Mouse (Mus musculus): ENCODE results near the gene Gm5148.

The Gm5148 gene

DNA sequence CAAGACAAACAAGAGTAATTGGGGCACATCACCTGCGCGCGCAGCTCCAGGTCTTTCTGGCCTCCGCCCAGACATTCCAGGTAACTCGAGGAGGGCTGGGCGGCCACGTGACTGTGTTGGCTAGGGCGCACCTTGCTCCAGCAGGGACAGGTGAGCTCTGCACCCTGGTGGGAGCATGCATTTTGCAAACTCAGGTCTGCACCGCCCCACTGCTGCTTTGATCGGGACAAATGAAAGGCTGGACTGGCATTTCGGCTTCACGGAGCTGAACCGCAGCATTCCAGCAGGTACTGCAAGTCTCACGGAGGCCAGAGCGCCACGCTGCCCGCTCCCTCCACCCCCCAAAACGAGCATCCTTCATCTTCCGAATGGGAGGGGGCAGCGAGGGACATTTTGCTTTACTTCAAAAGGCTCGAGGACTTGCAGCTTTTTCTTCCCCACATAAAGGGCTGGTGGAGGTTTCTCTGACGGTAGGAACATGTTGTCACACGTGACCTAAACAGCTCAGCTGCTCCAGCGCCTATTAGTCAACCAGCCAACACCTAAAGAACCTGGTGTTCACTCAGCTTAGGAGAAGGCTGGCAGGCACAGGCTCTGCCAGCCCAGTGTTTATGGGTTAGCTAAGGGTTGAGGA is at the start of gene Gm5148:
Gm5148 (minus strand) TSS at position 320 of the 634 bp plus-strand sequence.
- DNase-seq: peak; percentile 97

DNA sequence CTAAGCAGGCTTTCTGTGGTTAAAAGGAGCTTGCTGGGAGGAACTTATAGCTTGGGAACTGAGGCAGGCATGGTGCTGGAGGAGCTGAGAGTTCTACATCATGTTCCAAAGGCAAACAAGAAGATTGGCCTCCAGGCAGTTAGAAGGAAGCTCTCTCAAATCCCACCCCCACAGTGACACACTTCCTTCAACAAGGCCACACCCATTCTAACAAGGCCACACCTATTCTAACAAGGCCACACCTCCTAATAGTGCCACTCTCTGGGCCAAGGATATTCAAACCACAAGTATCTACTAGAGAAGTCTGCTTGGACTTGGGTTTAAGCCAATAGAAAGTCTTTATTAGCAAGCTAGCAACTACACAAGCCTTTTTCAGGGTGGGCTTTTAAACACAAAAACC is 46.7 kb upstream of the Gm5148 start:
- DNase-seq: no peak

DNA sequence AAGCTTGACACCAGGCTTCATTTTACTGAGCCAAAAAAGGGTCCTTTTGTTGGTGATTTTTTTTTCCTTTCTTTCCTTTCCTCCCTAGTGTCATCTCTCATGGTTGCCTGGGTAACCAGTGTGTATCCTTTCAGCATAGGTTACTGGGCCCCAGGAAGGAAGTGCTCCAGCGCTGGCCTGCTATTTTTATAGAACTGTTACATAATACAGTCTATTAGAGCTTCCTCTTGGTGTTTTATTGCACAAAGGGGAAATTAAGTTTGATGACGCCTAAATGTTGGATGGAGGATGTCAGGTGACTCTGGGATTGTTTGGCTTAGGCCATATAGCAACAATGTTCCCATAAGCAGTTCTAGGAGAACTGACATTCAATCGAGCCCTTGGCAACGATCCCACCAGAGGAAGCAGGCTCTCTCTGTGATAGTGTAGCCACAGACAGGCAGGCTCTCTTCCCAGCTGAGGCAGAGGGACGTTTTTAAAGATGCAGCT is 45.0 kb upstream of the Gm5148 start:
- peak; percentile 73 for DNase-seq

DNA sequence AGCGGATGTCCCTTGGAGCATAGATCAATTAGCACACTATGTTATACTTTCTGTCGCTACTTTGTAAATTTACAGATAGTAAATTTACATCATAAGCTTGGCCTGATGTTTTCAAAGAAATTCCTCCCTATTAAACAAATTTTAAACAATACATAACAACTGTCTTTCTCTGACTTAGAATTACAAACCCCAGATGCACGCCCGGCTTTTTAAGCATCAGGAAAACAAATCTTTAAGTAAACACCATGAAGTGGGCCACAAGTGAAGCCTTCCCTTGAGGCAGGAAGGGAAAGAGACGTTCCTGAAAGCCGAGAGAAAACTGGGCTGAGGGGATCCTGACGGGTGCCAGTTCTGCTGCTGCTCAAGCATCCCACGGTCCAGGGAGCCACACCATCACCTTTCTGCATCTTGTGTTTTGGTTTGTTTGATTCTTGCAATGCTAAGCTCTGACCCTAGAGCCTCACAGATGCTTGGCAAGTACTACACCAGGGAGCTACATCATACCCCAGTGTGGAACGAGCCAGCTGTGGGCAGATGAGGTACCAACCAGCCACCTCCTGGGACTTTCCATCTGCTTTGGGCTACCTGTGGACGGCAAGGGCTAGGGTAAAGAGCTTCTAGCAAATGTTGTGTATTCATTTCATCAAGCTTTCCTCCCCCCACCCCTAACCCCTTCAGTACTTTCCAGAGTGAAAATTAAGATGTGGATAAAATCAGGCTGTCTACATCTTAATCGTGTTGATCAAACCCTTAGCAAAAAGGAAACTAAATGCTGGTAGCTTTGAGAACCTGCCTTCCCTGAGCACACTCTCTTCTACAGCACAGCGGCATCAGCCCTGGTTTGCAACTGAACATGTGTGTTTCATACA is 43.1 kb upstream of the Gm5148 start:
- no peak for DNase-seq

DNA sequence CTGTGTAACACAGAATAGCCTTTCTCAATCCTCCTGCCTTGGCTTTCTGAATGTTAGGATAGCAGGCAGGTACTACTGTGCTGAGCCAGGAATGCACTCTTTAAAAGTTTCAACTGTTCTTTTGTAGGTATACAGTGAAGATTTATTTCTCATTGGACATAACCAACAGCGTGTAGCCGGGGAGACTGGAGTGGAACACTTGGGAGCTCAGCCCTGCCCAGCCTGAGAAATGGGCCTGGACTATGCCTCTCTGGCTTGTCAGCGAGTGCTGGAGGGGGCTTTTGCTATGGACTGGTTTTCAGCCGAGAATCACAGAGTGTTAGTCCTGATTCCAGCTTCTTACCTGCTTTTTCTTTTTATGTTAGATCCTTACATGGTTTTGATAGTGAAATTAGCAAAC is 42.3 kb upstream of the Gm5148 start:
- DNase-seq: no peak

DNA sequence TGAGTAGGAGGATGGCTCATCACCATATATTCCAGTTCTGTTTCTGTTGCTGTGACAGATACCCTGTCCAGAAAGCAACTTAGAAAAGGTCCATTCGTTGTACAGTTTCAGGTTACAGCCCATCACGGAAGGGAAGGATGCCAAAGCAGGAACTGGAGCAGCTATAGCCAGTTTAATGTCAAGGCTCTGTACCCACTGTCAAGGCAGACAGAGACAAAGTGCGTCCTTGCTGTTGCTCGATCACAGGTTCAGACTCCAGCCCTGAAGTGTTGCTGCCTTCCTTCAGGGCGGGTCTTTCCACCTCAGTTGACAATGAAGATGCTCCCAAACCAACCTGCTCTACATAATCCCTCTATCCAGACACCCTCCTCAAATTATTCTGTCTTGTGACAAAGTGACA is 41.7 kb upstream of the Gm5148 start:
- no peak for DNase-seq

DNA sequence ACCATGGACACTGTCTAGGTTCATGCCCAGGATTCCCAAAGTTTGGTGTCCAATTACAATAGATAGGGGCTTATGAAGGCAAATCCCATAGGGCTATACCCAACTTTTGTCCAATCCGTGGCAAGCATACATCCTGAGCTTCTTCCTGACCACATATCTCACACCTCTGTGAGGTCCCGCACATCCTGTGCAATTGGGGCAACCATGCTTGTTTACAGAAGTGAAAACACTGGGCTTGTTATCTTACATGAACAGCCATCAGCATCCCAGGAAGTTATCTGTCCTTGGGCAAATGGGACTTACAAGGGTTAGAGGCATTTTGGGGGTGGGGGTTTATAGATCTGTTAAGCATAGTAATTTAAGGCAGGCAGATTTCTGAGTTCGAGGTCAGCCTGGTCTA is 41.0 kb upstream of the Gm5148 start:
- DNase-seq: no peak

DNA sequence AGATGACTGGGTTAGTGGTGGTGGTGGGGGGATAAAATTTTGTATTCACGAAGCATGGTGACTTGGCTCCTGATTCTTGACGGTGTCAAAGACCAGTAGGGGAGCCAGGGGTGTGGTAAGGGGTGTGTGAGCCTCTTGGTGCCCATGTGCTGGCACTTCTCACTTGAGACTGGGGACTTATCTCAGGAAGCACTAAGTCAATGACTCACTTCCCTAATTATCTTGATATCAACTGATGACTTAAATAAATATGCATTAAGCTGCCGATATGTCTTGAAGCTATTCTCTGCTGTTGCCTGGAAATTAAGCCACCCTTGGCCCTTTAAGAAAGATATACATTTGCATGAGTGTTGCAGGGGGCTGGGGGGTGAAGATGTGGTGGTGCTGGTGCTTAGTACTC is 38.0 kb upstream of the Gm5148 start:
- no peak for DNase-seq

DNA sequence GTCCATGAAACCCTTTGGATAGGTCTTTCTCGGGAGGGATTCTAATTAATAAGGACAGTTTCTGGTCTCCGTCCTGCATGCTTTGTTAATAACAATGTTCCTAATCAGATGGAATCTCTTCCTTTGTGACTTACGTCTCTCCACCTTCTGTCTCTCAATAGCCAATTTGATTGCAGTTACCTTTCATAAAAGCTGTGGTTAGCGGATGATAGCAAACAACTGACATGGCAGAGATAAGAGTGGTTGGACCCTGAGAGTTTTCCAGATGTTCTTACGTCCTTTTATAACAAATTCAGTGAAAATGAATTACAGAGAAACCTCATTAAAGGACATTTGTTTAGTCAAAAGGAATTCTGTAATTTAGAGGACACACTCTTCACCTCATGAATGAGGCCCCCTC is 37.5 kb upstream of the Gm5148 start:
- DNase-seq: no peak

DNA sequence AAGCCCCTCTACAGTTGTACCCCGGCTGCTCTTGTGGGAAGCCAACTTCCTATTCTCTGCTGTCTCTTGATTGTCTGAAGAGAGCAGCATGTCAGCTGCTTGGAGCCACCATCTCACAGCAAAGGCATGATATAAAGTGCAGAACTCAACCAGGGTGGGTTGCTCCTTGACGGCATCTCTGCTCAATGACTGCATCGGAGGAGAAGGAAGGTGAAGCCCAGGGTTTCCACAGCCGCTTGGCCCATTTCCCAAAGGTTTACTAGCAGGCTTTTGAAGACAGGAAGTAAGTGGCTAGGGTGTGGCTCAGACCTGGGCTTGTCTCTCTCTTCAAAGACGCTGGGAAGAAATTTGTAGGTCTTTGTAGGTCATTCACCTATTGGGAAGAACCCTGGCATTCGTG is 36.6 kb upstream of the Gm5148 start:
- DNase-seq: no peak

DNA sequence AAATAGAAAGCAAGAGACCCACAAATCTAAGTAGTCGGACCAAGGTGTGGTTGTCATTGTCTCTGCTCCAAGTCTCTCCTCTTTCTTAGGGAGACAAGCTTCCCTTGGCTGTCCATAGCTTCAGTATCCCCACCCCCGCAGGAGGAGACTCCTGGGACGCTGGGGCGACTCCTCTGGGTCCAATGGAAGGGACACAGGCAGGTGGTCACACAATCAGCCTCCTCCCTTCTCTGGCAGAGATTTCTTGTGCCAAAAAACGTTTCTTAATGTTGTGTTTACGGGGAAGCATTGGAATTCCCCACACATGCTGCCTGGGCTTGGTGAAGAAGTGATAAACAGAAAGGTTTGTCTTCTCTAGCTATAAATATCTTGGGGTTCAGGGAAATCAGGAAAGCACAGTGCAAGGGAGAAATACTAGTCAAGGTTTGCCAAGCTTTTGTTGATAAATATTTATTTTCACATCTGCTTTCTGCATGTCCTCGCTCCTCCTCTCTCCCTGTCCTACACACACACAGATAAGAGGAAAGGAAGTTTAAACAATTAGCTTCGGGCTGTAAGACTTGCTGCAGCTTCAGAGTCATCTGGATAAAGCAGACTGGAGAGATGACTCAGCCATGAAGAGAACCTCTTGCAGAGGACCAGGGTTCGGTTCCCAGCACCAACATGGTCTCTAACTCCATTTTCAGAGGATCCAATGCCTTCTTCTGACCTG is 34.5 kb upstream of the Gm5148 start:
- DNase-seq: peak; percentile 20

DNA sequence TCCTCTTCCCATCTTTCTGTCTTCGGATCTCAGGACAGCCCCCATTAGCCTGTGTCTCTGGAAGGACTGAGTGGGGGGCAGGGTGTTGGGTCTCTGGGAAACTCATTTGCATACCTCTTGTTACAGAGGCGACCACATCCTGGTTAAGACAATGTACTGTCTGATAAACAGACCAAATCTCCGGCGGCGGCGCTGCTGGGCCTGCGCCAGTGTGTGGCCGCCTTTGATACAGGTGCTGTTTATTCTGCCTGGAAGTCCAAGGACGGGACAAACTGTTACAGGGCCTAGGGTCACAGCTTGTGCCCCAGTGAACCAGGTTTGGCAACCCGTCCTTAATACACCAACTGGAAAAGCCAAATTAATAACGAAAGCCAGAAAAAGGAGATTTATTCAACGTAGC is 33.8 kb upstream of the Gm5148 start:
- DNase-seq: peak; percentile 50

DNA sequence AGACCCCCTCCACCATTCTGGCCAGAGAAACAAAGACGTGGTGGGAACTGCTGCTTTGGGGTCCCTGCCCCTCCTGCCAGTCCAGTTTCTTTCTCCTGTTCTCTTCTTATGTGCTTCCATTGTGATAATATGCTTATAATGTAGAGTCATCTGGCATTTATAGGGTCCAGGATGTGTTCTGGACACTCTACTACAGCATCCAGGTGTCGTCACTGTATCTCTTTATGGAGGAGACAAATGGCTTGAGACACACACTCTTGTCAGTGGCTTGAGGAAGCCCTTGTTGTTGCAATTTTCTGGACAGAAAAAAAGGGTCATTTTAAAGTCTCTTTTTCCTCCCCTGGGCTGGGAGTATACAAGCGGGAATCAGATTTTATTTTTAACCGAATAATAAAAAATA is 33.3 kb upstream of the Gm5148 start:
- DNase-seq: no peak

DNA sequence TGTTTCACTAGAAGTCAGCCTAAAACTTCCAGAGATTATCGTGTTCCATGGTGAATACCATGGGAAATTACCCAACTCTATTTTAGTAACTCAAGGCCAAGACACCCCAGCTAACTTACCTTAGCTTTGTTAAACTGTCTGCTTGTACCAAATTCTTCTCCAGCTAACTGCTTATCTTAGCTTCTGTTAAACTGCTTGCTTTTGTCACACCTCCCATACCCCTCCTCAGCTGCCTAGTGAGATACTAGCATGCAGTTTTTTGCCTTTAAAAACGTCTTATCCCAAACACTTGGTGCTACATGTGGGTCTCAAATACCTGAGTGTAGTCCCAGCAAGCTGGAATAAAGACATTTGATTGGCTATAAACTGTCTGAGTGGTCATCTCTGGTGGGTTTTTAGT is 31.7 kb upstream of the Gm5148 start:
- no peak for DNase-seq

DNA sequence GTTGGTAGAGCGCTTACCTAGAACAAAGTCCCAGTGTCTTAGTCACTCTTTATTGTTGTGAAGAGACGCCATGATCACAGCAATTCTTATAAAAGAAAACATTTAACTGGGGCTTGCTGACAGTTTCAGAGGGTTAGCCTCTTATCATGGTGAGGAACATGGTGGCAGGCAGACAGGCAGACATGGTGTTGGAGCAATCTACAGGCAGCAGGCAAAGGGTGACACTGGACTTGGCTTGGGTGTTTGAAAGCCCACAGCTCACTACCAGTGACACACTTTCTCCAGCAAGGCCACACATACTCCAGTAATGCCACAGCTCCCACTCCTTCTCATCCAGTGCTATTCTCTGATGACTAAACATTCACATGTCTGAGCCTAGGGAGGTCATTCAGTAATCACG is 30.3 kb upstream of the Gm5148 start:
- no peak for DNase-seq

DNA sequence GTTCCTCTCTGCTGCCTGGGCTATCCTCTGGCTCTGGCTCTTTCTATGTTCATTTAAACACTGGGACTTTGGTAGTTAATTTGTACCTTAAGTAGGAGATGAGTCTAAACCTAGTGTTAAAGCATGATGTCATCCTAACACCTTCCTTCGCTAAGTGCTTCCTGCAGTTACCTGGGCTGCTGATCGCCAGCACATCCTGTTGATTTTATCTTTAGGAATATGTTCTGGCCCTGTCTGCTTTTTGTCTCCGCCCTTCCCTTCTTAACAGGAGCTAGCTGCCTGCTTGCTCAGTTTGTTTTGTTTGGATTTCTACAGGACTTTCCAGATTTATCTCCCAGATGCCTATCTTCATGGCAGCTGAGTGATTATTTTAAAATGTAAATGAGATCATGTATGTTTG is 28.9 kb upstream of the Gm5148 start:
- DNase-seq: no peak

DNA sequence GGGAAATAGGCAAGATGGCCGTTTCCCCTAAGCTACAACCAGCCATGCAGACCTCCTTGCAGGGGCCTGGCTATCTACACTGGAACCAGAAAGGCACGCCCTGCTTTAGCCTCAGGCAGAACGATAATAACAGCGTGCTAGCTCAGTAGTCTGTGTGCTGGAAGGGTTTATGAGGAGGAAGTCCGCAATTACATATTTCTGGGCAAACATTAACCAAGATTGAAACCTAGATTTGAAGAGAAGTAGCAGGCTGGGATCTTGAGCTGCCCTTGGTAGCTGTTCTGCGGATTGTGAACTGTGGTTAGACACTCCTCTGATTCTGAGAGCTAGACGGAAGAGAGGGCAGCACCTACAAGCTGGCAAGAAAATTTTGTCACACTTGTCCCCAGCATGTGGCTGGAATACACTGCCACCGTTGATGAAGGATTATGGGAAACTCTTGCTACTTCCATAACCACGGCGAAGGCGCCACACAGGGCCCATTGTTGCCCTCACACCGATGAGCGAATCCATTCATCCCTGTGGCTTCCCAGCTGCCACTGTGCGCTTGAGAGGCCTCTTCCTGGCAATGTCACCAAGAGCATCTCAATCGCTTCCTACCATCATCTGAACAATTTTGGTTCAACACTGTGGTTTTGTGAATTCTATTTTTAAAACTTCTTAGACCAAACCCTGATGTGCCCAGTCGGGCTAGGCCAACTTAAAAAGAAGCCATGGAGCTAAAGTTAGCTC is 23.9 kb upstream of the Gm5148 start:
- peak; percentile 69 for DNase-seq

DNA sequence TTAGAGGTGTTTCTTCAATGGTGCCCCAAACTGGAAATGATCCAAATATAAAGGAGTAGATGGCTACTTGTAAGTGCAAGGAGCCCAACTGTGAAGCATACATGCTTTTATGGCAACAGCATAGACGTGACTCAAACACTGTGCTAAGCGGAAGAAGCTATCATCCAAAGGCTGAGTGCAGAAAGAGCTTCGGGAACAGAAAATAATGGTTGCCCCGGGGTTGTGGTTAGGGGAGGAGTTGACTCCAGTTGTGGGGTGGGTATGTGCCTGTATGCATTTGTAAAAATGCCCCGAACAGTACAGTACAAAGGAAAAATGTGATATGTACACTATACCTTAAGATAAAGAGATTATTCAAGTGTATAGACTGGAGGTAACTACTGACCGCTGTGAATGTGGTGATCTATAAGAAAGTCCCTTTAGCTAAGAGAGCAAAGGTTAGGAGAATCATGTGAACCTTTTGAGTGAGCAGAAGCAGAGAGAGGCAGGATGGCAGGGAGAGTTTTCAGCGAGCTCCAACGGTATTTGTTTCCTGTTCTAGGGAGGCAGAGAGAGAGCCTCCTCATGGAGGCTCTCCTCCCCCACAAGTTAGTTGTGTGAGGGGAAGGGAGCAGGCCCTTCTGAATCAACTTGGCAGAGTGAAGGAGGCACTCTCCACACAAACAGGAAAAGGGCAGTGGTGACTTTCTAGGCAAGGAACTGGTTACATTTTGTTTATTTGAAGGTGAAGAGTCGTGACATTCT is 23.1 kb upstream of the Gm5148 start:
- DNase-seq: no peak

DNA sequence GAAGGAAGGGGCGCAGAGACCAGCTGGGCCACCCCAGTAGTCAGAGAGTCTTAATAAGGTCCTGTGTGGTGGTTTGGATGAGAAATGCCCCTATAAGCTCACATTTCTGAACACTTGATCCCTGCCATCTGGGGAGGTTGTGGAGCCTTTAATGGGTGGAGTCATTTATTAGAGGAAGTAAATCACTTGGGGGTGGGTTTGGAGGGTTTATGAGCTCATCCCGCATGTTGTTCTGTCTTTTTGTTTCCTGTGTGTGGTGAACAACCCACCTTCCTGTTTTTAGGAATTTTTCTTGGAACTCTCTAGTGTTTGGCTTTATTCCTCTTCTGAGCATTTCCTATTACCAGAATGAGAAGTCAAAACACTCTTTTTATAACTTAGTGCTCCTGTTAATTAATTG is 19.8 kb upstream of the Gm5148 start:
- DNase-seq: no peak

DNA sequence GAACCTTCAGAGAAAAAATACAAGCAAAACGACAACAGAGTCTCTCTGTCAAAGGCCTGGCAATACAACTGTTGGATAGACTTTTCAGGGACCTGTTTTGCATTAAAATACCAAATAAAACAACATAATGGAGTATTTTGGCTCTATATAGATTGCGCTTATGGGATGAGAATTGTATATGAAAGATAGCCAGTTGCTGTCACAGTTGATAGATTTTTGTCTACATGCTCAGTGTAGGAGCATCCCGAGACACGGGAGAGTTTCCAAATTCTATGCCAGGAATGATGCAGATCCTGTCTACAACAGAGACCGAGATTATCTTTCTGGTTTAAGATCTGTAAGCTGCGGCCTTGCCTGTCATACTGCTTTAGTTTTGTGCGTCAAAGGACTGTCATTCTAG is 15.7 kb upstream of the Gm5148 start:
- no peak for DNase-seq

DNA sequence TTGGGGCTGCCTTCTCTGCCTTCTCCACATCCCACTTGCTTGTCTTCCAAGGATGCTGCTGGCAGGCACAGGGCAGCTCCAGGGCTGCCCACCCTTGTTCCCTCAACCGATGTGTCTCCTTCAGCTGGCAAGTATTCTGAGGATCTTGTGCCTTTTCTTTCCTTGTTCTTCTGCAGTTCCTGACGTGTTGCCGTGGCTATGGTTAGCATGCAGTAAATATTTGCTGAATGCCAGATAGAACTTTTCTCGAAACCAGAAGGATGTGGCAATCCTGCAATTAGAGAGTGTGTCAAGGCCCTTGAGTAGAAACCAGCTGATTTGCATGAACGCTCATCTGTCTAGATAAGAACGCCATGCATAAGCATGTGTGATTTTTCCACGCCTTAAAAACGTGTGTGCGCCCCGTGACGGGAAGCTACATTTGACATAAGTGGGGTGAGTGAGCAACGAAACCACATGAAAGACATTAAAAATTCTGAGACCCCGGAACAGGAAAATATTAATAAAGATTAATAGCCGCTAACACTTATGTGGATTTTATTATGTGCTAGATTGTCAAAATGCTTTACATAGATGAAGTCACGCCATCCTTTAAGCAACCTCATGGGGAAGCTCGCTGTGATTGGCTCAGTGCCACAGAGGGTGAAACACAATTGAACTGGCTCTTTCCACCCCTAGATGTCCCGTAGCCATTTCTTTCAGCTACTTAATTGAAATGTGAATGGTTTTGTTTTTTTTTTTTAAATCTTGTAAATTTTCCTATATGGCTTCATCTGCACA is 14.1 kb upstream of the Gm5148 start:
- no peak for DNase-seq

DNA sequence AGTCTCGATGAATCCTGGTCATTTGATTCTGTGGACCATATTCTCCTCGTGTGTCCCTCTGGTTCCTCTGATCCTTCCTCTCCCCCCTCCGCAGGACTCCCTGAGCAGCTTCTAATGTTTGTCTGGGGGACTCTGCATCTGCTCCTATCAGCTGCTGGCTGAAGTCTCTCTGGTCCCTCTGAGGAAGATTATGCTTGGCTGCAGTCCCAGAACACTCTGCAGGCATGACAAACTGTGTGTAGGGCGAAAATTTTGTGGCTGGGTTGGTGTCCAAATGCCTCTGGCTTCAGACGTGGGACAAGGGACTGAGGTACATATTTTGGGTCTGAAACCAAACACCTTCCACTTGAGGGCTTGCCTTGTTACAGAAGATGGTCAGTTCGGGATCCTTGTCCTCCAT is 13.1 kb upstream of the Gm5148 start:
- peak; percentile 44 for DNase-seq
